Mouse (Mus musculus): ENCODE measurements around the gene Cym.

DNA sequence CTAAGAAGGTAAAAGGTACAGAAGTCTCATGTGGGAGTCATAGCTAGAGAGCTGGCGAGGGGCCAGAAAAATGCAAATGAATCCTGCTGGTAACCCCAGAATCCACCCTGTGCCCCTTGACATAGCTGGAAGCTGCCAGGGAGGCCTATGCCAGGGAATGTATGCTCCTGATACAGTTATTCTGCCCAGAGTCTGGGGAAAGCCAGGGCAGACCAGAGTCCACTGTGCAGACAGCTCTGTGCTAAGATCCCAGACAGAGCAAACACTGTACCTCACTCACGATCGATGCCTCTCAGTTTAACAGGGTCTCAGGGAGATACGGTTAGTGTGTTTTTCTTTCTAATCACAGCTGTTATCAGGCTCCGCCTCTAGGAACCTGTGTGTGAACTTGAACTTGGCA is 8.3 kb upstream of the Cym start:
- TF ChIP-seq POLR2A (IDR thresholded peaks at IDR 0.05; ENCODE audit: extremely low read depth, insufficient read depth, low read length) (no peak), CTCF (IDR thresholded peaks at IDR 0.05; ENCODE audit: low read depth, low read length) (no peak)
